Mouse (Mus musculus): ENCODE measurements around the gene Sf3b4.

DNA sequence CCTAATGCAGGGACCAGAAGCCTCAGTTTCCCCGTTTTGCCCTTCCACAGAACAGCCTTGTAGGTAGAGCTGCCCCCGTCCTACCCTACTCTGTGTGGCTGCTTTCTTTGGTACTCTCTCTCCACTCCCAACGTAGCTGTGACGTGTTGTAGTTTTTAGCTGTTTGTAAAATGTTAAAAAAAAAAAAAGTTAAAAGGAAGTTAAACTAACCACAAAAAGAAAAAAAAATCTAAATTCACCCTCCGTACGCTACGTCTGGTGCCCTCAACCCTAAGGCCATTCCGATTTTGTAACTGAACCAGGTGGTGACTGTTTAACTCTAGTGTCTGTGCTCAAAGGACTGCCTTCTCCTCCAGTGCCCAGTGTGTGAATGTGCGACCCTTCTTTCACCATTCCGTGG, 22.8 kb downstream of the Sf3b4 start:
- no peak for TF ChIP-seq CHD2 (IDR thresholded peaks at IDR 0.05; ENCODE audit: low read depth, low read length)
- TF ChIP-seq ZC3H11A (IDR thresholded peaks at IDR 0.05; ENCODE audit: borderline replicate concordance, low read depth, low read length) = no peak
